Mouse (Mus musculus): ENCODE measurements around the gene Opalin. TPM values are rescaled to one million over a fixed set of nuclear protein-coding genes. Genes with fewer than 3 reads are reported as not detected.

Gene Opalin
- total RNA-seq, 2 experiments from 2014 or later, result not detected

GRCm38 (mm10) chr19:41086289-41086688 lies 9.4 kb upstream of the Opalin start:
- intact Hi-C loops (cut with DNase I; ENCODE audit: low total_unique reads), result no loop called here
- DNase-seq, result no peak

DNA sequence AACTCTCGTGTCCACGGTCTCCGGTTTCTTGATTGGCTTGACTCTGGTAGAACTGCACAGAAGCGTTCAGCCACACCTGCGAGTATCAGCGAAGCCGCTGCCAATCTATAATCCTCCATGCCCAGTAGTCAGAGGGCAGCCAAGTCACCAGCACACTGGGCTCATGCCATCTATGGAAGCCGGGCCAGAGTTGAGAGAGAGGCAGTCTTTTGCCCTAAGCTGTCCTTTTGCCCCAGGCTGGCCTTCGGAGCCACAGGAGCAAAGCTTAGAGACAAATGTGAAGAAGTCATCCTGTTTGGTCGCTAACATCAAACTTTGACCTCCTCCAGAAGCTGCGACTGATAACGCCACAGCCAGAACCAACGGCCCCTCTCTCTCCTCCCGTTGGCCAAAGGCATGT lies 6.7 kb upstream of the Opalin start:
- intact Hi-C loops (cut with DNase I; ENCODE audit: low total_unique reads), result no loop called here
- no peak for DNase-seq

DNA sequence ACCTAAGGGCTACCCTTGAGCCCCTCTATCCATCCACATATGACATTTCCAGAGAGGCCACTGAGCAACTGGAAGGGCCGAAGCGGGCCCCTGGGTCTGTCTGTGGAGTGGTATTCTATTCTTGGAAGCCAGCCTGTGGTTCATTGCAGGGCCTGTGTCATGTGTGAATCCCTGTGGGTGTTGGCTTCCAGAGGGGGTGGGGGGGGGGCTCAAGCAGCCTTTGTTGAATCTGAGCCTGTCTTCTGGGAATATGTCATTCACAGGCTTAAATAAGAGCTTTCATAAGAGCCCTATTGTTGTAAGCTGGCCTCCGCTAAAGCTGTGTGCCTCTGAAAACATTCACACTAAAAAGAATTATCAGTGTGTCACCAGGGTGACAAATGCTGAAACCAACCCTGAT lies 4.7 kb upstream of the Opalin start:
- no peak for DNase-seq
- intact Hi-C loops (cut with DNase I; ENCODE audit: low total_unique reads), result no loop called here

DNA sequence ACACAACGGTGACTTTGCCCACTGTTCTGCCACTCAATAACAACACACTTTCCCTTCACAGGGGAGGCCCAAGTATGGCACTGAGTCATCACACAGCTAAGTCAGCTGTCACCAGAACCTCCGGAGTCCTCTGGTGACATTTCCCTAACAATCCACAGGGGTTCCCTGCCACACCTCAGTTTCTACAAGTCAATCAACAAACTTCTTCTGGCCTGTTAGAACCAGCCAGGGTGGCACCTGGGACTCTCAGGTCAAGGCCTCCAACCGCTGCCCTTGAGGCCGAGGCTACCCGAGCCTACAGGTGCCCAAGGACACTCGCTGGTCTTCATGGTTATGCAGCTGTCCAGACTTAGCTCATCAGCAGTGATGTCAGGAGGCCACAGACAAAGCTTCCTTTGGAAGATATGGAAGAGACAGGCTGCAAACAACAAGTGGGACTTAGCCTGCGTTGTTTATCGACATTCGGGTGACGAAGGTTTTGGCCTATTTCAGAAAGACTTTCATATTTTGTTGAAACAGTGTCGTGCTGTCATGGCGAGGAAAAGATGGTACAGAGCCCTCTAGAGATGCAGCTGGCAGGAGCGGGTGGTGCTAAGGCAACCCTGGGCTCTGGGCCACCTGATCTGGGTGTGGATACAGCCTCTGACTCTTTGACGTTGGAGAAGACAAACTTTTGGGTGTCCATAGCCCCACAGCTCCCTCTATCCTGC lies 3.0 kb downstream of the Opalin start:
- intact Hi-C loops (cut with DNase I; ENCODE audit: low total_unique reads), result no loop called here
- no peak for DNase-seq

DNA sequence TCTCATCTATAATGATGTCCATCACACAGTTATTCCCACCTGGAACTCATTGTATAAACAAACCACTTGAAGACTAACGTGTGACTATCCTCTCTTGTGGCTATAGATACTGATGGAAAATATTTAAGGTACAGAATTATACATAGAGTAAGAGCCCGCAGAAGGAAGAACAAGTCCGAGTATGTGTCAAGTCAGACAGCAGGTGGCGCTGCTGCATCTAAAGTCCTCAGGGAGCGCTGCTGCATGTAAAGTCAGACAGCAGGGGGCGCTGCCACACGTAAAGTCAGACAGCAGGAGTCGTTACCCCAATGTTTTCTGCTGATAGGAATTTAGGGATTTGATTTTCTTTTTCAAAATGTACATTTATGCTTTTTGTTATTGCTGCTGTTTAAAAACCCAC lies 5.4 kb downstream of the Opalin start:
- peak; percentile 84 for DNase-seq
- intact Hi-C loops (cut with DNase I; ENCODE audit: low total_unique reads), result no loop called here

DNA sequence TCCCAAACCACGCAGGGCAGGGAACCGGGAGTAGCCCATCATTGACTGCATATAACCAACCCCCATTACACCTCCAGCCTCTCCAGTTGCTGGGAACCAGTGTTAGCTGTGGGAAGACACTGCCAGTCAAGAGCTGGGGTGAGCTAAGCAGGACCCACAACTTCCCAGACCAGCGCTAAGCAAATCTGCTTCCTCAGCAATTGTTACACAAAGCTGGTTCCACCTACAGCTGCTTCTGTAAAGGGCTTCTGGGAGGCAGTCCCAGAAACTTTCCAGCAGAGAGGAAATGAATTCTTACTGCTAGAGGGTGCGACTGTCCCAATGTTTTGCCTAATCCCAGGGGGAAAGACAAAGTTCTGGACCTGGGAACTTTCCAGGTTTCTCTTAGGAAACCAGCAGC lies 22.2 kb downstream of the Opalin start:
- intact Hi-C loops (cut with DNase I; ENCODE audit: low total_unique reads), result no loop called here
- no peak for DNase-seq

- intact Hi-C loops (cut with DNase I; ENCODE audit: low total_unique reads), result no loop called here
- no peak for DNase-seq
These were observed 23.4 kb downstream of the Opalin start for GRCm38 (mm10) chr19:41053530-41053929.

- intact Hi-C loops (cut with DNase I; ENCODE audit: low total_unique reads), result no loop called here
- no peak for DNase-seq
These were observed 24.7 kb downstream of the Opalin start for GRCm38 (mm10) chr19:41052247-41052646.

- intact Hi-C loops (cut with DNase I; ENCODE audit: low total_unique reads), result no loop called here
These were observed 25.2 kb downstream of the Opalin start for GRCm38 (mm10) chr19:41051714-41052113.

GRCm38 (mm10) chr19:41048187-41048559 lies 28.7 kb downstream of the Opalin start:
- no peak for DNase-seq
- intact Hi-C loops (cut with DNase I; ENCODE audit: low total_unique reads), result no loop called here

More at GRCm38 (mm10) chr19:41051714-41052113, 25.2 kb downstream of the Opalin start:
- no peak for DNase-seq

DNA sequence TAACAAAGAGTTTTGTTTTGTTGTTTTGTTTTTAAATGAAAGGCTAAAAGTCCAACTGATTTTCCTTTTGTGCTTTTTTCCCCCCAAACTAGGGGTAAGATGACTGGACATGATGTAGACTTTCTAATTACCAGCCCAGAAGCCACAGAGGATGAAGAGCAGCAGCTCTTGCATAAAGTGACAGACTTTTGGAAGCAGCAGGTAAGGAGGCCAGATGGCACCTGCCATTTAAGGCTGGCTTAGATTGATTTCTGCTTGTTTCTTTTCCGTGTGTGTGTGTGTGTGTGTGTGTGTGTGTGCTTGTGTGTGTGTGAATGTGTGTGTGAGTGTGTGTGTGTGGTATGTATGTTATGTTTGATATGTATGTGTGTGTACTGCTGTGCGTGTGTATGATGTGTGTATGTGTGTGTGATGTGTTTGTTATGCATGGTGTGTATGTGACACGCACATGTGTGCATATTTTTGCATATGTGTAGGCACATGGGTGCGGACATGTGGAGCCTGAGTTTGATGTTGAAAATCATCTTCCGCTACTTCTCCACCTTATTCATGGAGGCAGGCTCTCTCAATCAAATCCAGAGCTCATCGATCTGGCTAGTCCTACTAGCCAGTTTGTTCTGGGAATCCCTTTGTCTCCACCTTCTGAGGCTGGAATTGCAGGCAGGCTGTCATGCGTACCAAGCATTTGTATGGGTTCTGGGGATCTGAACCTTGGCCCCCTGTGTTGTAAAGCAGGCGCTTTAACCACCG lies 29.3 kb downstream of the Opalin start:
- DNase-seq, result no peak
- intact Hi-C loops (cut with DNase I; ENCODE audit: low total_unique reads), result no loop called here

DNA sequence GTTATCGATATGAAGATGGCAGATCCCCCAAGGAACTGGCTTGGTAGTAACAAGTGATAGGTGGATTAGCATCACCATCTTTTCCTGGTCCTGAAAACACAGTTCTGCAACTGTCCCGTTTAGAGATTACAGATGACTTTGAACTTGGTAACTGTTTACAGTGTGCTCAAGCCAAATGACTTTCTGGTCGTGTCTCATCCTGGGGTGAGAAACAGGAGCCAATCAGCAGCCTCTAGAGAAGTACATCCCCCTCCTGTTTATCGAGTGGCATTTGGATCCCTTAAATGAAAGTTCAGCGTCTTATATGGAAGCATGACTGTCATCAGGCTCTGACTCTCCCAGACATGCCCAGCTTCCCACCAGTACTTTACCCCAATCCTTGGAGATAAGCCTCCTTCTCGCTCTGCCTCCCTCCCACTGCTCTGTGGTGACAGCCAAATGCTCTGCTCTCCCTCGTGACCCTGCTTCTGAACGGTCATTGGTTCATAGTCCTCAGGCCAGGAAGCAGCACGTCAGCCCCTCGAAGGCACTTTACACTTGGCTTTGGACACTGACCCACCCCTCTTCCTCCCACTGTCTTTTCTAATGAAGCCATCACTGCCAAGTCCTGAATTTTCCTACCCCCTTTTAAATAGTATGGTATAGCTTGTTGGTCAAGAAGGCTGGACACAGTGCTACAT lies 31.7 kb downstream of the Opalin start:
- DNase-seq, result no peak
- intact Hi-C loops (cut with DNase I; ENCODE audit: low total_unique reads), result no loop called here

- DNase-seq, result no peak
- intact Hi-C loops (cut with DNase I; ENCODE audit: low total_unique reads), result no loop called here
These were observed 37.8 kb downstream of the Opalin start for GRCm38 (mm10) chr19:41039110-41039509.

DNA sequence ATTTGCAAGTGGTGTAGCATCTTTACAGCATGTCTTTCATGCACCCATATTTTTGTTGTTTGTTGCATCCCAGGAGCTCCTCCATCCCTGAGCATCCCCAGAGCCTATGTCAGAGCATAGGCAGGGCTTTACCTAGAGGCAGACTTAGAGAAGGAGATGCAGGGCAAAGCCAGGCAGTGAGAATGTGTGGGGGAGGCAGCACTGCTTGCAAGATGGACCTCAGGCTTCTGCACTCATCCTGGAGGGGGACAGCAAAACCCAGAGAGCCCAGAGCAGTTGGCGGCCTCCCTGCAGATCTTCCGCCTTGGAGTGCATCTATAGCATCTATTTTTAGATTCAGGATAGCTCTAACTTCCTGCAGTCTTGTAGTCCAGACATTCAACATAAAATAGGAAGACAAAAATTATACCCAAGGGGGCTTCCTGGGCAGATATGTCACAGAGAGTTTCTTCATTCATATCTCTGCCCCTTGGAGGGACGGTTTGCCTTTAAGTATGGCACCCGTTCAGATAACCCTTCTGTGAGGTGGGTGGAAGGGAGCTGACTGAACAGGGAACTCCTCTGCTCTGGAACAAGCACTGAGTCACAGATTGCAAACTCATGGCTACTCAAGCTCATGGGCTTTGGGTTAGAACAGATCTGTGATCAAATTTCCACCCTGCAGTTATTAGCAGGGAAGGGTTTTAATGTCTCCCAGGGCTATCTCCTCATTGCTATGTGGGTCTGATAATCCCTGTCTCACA lies 40.9 kb downstream of the Opalin start:
- intact Hi-C loops (cut with DNase I; ENCODE audit: low total_unique reads), result no loop called here
- DNase-seq, result no peak

DNA sequence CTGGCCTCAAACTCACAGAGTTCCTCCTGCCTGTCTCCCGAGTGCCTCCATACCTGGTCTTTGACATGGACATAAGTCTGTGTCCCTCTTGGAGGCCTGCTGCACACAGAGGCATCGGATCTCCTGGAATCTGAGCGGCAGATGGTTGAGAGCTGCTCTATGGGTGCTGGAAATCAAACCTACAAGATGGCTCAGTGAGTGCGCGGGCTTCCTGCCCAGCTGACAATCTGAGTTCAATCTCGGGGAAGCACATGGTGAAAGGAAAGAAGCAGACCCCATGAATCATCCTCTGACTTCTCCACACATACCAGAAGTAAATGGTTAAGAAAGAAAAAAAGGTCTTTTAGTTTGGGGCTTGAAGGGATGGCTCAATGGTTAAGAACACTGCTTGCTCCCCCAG lies 45.0 kb downstream of the Opalin start:
- intact Hi-C loops (cut with DNase I; ENCODE audit: low total_unique reads), result no loop called here
- DNase-seq, result no peak

- no peak for DNase-seq
- intact Hi-C loops (cut with DNase I; ENCODE audit: low total_unique reads), result no loop called here
These were observed 45.9 kb downstream of the Opalin start for GRCm38 (mm10) chr19:41031009-41031408.

DNA sequence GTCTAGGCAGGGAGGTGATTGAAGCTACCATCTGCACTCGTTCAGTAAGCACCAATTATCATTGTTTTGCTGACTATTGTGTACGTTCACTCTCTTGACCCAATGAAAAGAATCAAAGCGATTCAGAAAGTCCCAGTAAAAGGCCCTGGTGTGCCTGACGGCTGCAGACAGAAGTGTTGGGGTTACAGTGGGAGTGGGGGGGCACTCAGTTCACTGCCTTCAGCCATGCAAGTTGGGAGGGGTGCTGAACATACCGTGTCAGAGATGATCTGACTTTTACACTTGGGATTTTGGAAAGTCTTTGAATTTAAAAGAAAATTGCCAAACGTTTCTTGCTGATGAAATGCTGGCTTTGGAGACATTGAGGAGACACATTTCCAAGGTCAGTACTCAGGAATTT lies 46.8 kb downstream of the Opalin start:
- intact Hi-C loops (cut with DNase I; ENCODE audit: low total_unique reads), result no loop called here
- DNase-seq, result no peak

GRCm38 (mm10) chr19:41029219-41029618 lies 47.7 kb downstream of the Opalin start, which contains the start of gene Dntt:
Dntt (plus strand) TSS chr19:41029275.
- no peak for DNase-seq
- intact Hi-C loops (cut with DNase I; ENCODE audit: low total_unique reads), result no loop called here

DNA sequence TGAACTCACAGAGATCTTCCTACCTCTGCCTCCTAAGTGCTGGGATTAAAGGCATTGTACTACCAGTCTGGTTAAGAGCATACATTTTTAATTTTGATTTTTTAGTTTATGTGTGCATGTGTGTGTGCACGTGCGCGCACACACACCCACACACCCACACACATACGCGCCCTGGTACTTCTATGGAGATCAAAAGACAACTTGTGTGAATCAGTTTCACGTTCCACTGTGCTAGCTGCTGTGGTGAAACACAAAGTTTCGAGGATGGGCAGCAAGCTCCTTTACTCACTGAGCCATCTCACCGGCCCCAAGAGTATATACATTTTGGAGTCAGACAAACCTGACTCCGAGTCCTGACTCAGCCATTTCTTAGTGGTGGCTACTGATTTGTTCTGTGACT lies 49.3 kb downstream of the Opalin start:
- intact Hi-C loops (cut with DNase I; ENCODE audit: low total_unique reads), result no loop called here
- DNase-seq, result no peak

- intact Hi-C loops (cut with DNase I; ENCODE audit: low total_unique reads), result no loop called here
- no peak for DNase-seq
These were observed 49.9 kb downstream of the Opalin start for GRCm38 (mm10) chr19:41027024-41027423.
